Mouse (Mus musculus) embryonic facial prominence, embryonic 10.5 days (tissue): Measurements from ENCODE around the gene Fam19a3. TPM values are rescaled to one million over a fixed set of nuclear protein-coding genes. Genes with fewer than 3 reads are reported as not detected.
A peak's percentile ranks its signal among the peaks of the same experiment; 100 is the strongest.

Experiments used
- DNase-seq: peaks from one replicate; pipeline ENCODE4 v3.0.0-alpha.2; 2017; ENCODE audit warnings: low spot score
- H3K27ac ChIP-seq: fragments of 300-500 bp; sonication (generic); replicated peaks from 2 replicates; pipeline ENCODE4 v1.5.1; 2016; ENCODE audit warnings: mild to moderate bottlenecking
- H3K27me3 ChIP-seq: fragments of 300-500 bp; sonication (generic); replicated peaks from 2 replicates; pipeline ENCODE4 v1.6.1; 2016; ENCODE audit warnings: low read depth, mild to moderate bottlenecking; ENCODE audit not compliant: poor library complexity, severe bottlenecking
- H3K36me3 ChIP-seq: fragments of 300-500 bp; sonication (generic); replicated peaks from 2 replicates; pipeline ENCODE4 v1.6.1; 2016; ENCODE audit warnings: mild to moderate bottlenecking, moderate library complexity
- H3K4me1 ChIP-seq: fragments of 300-500 bp; sonication (generic); 2 replicates; pipeline ENCODE4 v1.6.1; 2016
- H3K4me3 ChIP-seq: fragments of 300-500 bp; sonication (generic); 2 replicates; pipeline ENCODE4 v1.5.1; 2016; ENCODE audit warnings: mild to moderate bottlenecking, moderate library complexity
- H3K9me3 ChIP-seq: fragments of 300-500 bp; sonication (generic); 2 replicates; pipeline ENCODE4 v1.6.1; 2016; ENCODE audit warnings: mild to moderate bottlenecking
- WGBS: fragments of 180-500 bp; shearing (Covaris S2); methylation state at CpG from one replicate; pipeline ENCODE4 v1.1.7; 2016; 5-methylcytosine and 5-hydroxymethylcytosine counted together
- polyA plus RNA-seq: library from polyadenylated mRNA; unstranded; fragments of >200 nt; fragmentation: Nextera tagmentation; extraction: Ambion mirVana; gene quantifications from 2 replicates; pipeline ENCODE4 v1.2.1, GENCODE M21; 2016

The Fam19a3 gene
- polyA plus RNA-seq, 1 experiment from 2014 or later, result 0.10 TPM

DNA sequence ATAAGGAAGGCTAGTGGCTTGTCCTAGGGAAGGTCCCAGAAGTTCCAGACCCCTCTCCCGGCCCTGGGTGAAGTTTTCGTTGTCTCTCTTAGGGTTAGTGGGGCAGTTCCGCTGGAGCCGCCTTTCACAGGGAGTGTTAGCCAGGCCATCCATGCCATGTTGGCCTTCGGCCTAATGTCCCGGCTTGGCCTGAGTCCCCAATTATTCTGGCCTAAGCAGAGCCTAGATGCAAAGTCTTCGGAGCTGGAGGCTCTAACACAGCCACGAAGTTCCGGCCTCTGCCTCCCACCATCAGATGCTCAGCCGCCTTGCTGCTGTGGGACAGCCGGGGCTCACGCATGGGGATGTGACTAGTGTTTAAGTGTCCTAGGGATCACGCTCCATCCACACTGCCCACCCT is 8.2 kb upstream of the Fam19a3 start:
- no peaks in the 10 kb centered on the region for H3K9me3 ChIP-seq
- peaks cover 66% of the 10 kb centered on the region for H3K4me1 ChIP-seq
- peak overlapping the region; percentile 71 for H3K4me3 ChIP-seq
- peaks cover 36% of the 10 kb centered on the region for H3K36me3 ChIP-seq
- peak; percentile 50 for DNase-seq
- peak overlapping the region; percentile 90 for H3K27ac ChIP-seq
- WGBS, result 32% methylated on average over 13 of the region's 13 CpGs
- H3K27me3 ChIP-seq, result peaks cover 27% of the 10 kb centered on the region

- Histone ChIP-seq H3K9me3 (no peaks in the 10 kb centered on the region), H3K4me1 (peaks cover 60% of the 10 kb centered on the region), H3K27ac (peak overlapping the region; percentile 90), H3K4me3 (peak overlapping the region; percentile 71), H3K36me3 (peaks cover 32% of the 10 kb centered on the region), H3K27me3 (peaks cover 32% of the 10 kb centered on the region)
- 1% methylated on average over 10 of the region's 10 CpGs for WGBS
- no peak for DNase-seq
Measured at GRCm38 (mm10) chr3:104789312-104789605, 7.6 kb upstream of the Fam19a3 start.

- H3K9me3 ChIP-seq, result no peaks in the 10 kb centered on the region
- peak overlapping the region; percentile 71 for H3K4me3 ChIP-seq
- H3K27ac ChIP-seq, result peak overlapping the region; percentile 90
- DNase-seq, result peak; percentile 90
- H3K4me1 ChIP-seq, result peaks cover 58% of the 10 kb centered on the region
- H3K27me3 ChIP-seq, result peaks cover 38% of the 10 kb centered on the region
- peaks cover 27% of the 10 kb centered on the region for H3K36me3 ChIP-seq
- under 1% methylated on average over 52 of the region's 52 CpGs for WGBS
Measured at GRCm38 (mm10) chr3:104788561-104789311, 7.1 kb upstream of the Fam19a3 start.

GRCm38 (mm10) chr3:104788075-104788474 is 6.4 kb upstream of the Fam19a3 start, which contains the start of gene Rhoc:
Gene Rhoc, plus strand, starts transcription at chr3:104788375.
- 33% methylated on average over 3 of the region's 3 CpGs for WGBS
- Histone ChIP-seq H3K9me3 (no peaks in the 10 kb centered on the region), H3K27me3 (peaks cover 44% of the 10 kb centered on the region), H3K4me1 (peaks cover 51% of the 10 kb centered on the region), H3K4me3 (peak within 1 kb of the TSS; percentile 71), H3K36me3 (peaks cover 20% of the 10 kb centered on the region), H3K27ac (peak within 1 kb of the TSS; percentile 90)
- DNase-seq, result no peak

DNA sequence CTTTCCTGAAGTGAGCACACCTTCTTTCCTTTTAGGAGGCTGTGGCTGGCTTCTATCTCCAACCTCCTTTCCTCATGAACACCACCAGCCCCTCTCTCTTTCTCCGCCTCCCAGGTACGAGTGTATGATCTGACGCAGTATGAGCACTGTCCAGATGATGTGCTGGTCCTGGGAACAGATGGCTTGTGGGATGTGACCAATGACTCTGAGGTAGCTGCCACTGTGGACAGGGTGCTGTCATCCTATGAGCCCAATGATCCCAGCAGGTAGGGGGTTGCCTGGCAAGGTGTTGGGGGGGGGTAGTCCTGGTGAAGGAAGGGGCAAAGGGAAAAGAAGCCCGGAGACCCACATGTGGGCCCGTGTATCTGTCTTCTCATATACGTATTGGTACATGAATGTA is 3.6 kb upstream of the Fam19a3 start:
- 89% methylated on average over 6 of the region's 6 CpGs for WGBS
- H3K36me3 ChIP-seq, result no peaks in the 10 kb centered on the region
- no peak overlapping the region for H3K4me3 ChIP-seq
- H3K9me3 ChIP-seq, result no peaks in the 10 kb centered on the region
- peaks cover 46% of the 10 kb centered on the region for H3K4me1 ChIP-seq
- peaks cover 72% of the 10 kb centered on the region for H3K27me3 ChIP-seq
- H3K27ac ChIP-seq, result no peak overlapping the region
- no peak for DNase-seq

GRCm38 (mm10) chr3:104783971-104784500 is 2.4 kb upstream of the Fam19a3 start:
- DNase-seq, result no peak
- H3K4me3 ChIP-seq, result no peak overlapping the region
- WGBS, result 38% methylated on average over 14 of the region's 14 CpGs
- H3K4me1 ChIP-seq, result peaks cover 33% of the 10 kb centered on the region
- no peaks in the 10 kb centered on the region for H3K9me3 ChIP-seq
- peaks cover 85% of the 10 kb centered on the region for H3K27me3 ChIP-seq
- H3K36me3 ChIP-seq, result no peaks in the 10 kb centered on the region
- no peak overlapping the region for H3K27ac ChIP-seq

DNA sequence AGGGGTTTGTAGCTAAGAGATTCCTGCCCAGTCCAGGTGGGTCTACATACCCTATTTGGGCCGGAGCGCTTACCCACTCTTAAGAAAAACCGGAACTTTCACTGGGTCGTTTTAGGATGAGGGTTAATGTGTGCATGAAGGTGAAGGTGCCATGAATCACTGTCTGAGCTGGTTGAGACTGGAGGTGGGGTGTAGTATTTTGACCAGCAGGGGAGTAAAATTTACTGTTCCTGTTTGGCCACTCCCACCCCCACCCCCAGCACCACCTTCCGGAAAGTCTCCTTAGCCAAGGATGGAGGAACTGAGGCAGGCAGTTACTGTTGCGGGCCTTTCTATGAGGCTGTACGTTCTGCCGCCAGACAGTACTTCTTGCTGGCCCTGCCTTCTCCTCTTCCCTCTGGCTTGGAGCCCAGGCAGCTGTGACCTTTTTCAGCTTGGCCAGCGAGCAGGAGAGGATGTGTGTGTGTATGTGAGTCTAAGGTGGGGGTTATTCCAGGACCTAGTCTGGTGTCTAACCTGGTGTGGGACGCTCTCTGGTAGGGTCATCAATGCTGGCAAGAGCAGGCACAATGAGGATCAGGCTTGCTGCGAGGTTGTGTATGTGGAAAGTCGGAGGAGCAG is 531 bp upstream of the Fam19a3 start:
- WGBS, result 12% methylated on average over 12 of the region's 12 CpGs
- Histone ChIP-seq H3K9me3 (no peaks in the 10 kb centered on the region), H3K27ac (no peak overlapping the region), H3K4me3 (peak overlapping the region; percentile 64), H3K27me3 (peaks cover 95% of the 10 kb centered on the region), H3K4me1 (peaks cover 27% of the 10 kb centered on the region), H3K36me3 (no peaks in the 10 kb centered on the region)
- DNase-seq, result no peak

DNA sequence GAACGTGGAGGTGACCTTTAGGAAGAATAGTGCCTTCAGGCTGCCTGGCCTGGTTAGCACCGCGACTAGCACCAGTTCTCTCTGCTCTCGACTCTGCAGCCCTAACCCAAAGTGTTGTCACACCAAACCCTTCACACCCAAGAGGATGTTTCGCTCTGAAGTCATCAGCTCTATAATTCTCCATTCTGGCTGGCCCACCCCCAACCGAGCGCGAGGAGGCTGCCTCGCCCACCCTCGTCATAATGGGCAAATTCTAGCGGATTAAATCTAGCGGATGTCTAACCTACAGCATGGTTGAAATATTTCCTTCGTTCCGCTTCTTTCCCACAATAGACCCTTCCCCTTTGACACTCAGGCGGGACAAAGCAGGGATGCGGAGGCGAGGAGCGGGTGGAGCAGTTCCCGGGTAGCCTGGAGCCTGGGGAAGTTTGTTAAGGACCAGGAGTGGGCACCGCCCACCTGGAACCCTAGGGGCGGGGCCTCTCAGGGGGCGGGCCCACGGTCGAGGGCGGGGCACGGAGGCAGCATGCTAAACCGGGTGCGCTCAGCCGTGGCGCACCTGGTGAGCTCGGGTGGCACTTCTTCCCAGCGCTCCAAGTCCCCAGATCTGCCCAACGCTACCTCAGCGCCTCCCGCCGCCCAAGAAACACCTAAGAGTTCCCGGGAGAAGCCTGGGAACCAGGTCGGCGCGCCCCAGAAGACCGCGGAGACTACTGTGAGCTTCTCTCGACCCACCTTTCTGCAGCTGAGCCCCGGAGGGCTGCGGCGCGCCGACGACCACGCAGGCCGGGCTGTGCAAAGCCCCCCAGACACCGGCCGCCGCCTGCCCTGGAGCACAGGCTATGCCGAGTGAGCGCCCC is 849 bp downstream of the Fam19a3 start, which contains the start of gene Ppm1j:
Gene Ppm1j (plus strand): TSS at position 496 of the 860 bp plus-strand sequence.
- H3K27me3 ChIP-seq, result peaks cover 100% of the 10 kb centered on the region
- WGBS, result 1% methylated on average over 56 of the region's 56 CpGs
- H3K4me3 ChIP-seq, result peak within 1 kb of the TSS; percentile 64
- DNase-seq, result peak; percentile 83
- H3K4me1 ChIP-seq, result peaks cover 37% of the 10 kb centered on the region
- no peak within 1 kb of the TSS; the same call in 1 of the 2 replicates for H3K27ac ChIP-seq
- no peaks in the 10 kb centered on the region for H3K9me3 ChIP-seq
- no peaks in the 10 kb centered on the region for H3K36me3 ChIP-seq

GRCm38 (mm10) chr3:104779949-104780348 is 1.7 kb downstream of the Fam19a3 start:
- H3K4me3 ChIP-seq, result no peak overlapping the region
- no peak overlapping the region for H3K27ac ChIP-seq
- 3% methylated on average over 7 of the region's 7 CpGs for WGBS
- H3K9me3 ChIP-seq, result no peaks in the 10 kb centered on the region
- peaks cover 40% of the 10 kb centered on the region for H3K4me1 ChIP-seq
- no peaks in the 10 kb centered on the region for H3K36me3 ChIP-seq
- peak; percentile 84 for DNase-seq
- peaks cover 96% of the 10 kb centered on the region for H3K27me3 ChIP-seq

DNA sequence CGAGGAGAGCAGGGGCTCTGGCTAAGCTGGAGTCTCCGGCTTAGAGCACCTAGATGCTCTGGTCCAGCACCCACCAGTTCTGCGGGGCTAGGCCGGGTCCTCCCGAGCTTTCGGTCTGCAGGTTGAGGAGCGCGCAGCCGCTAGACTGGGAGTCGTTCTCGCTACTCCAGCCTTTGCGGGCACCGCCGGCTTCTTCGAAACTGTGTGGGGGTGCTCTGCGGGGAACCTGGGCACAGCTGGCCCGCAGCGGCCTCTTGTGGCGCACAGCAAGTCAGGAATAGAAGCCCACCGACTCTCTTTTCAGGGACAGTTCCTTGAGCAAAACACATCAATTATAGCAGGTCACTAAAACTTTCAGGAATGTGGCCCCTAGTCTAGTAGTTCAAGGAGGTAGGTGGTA is 4.3 kb downstream of the Fam19a3 start:
- Histone ChIP-seq H3K4me1 (peaks cover 41% of the 10 kb centered on the region), H3K27me3 (peaks cover 85% of the 10 kb centered on the region), H3K4me3 (peak overlapping the region; percentile 57), H3K27ac (no peak overlapping the region; the same call in 1 of the 2 replicates), H3K9me3 (no peaks in the 10 kb centered on the region), H3K36me3 (no peaks in the 10 kb centered on the region)
- 1% methylated on average over 20 of the region's 20 CpGs for WGBS
- peak; percentile 81 for DNase-seq

DNA sequence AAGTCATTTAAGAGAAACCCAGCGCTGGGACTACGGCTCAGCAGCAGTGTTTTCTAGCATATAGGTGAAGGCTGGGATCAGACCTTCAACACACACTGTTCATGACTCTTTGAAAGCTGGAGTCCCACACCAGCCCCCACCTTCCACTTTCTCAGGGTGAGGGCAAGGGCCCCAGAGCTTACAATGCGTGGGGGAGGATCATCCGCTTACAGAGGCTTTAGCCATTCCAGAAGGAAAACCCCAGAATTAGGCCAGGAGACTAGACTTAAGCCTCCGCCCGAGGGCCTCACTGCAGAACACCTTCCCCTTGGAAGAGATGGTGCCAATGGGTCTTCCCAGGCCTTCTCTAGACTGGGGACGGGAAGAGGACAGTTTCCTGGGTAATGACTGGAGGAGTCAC is 8.3 kb downstream of the Fam19a3 start:
- Histone ChIP-seq H3K9me3 (no peaks in the 10 kb centered on the region), H3K4me3 (no peak overlapping the region), H3K4me1 (peaks cover 45% of the 10 kb centered on the region), H3K27me3 (peaks cover 57% of the 10 kb centered on the region), H3K36me3 (no peaks in the 10 kb centered on the region), H3K27ac (no peak overlapping the region)
- 76% methylated on average over 7 of the region's 7 CpGs for WGBS
- DNase-seq, result no peak

- H3K9me3 ChIP-seq, result no peaks in the 10 kb centered on the region
- no peak for DNase-seq
- H3K36me3 ChIP-seq, result no peaks in the 10 kb centered on the region
- peaks cover 38% of the 10 kb centered on the region for H3K4me1 ChIP-seq
- whole genome bisulfite sequencing, result 58% methylated on average over 6 of the region's 6 CpGs
- peaks cover 38% of the 10 kb centered on the region for H3K27me3 ChIP-seq
- H3K27ac ChIP-seq, result no peak overlapping the region
- H3K4me3 ChIP-seq, result no peak overlapping the region
Measured at GRCm38 (mm10) chr3:104771460-104771859, 10.2 kb downstream of the Fam19a3 start.
